10 mouse cellular contexts compared by ENCODE assay signal in the genomic region with DNA sequence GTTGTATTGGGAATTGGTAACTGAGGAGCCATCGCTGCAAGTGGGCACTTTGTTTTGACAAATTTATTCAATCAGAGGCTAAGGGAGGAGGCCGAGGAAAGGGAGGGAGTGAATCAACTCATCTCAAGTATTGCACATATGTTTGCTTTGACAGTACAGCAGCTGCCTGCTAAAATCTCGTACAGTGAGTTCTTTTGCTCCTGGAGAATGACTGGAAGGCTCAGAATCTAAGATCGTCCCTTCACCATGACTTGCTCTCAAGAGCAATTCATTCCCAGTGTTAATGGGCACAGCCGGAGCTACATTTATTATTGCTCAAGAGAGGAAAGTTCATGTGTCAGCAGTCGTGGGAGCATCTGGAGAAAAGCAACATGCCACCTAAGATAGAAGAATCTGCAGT.
DNase-seq lines count a peak whose midpoint lies in the region; ATAC-seq lines count a peak whose summit lies in the region.
"Had no signal": no experiment of that assay in that cellular context is flagged by ENCODE, and none has a peak within 500 bp of the region (broad histone marks: within the 10 kb centered on the region; RNA-seq: fewer than 3 reads in every experiment).

No protein-coding gene starts in this region.

- H3K9me3 ChIP-seq in forebrain, embryonic 13.5 days (replicated peaks) = no peaks in the 10 kb centered on the region
- no peaks in the 10 kb centered on the region for H3K9me3 ChIP-seq in midbrain, embryonic 12.5 days
- H3K9me3 ChIP-seq in liver, embryonic 12.5 days (replicated peaks) = peaks cover 2% of the 10 kb centered on the region; the same call in 1 of the 2 replicates

- H3K4me3 ChIP-seq in forebrain, embryonic 13.5 days = peak overlapping the region; percentile 29
- 0 out of 2 replicates have a peak overlapping the region, but pooled peaks have one; percentile 12 for H3K4me3 ChIP-seq in midbrain, embryonic 12.5 days
- no peak overlapping the region for H3K4me3 ChIP-seq in liver, embryonic 12.5 days

- H3K27ac ChIP-seq in forebrain, embryonic 13.5 days = peak overlapping the region; percentile 33
- H3K27ac ChIP-seq in midbrain, embryonic 12.5 days (replicated peaks) = no peak overlapping the region
- no peak overlapping the region for H3K27ac ChIP-seq in liver, embryonic 12.5 days

- H3K4me1 ChIP-seq in forebrain, embryonic 13.5 days = peaks cover 20% of the 10 kb centered on the region
- peaks cover 12% of the 10 kb centered on the region for H3K4me1 ChIP-seq in midbrain, embryonic 12.5 days
- no peaks in the 10 kb centered on the region for H3K4me1 ChIP-seq in liver, embryonic 12.5 days

- peak overlapping the region; percentile 58 for H3K4me2 ChIP-seq in forebrain, embryonic 13.5 days
- H3K4me2 ChIP-seq in midbrain, embryonic 12.5 days (replicated peaks) = peak overlapping the region; percentile 42
- no peak overlapping the region for H3K4me2 ChIP-seq in liver, embryonic 12.5 days

- H3K36me3 ChIP-seq in forebrain, embryonic 13.5 days (ENCODE audit: poor library complexity, severe bottlenecking) = no peaks in the 10 kb centered on the region
- no peaks in the 10 kb centered on the region for H3K36me3 ChIP-seq in midbrain, embryonic 12.5 days
- H3K36me3 ChIP-seq in liver, embryonic 12.5 days = no peaks in the 10 kb centered on the region

- WGBS in forebrain, embryonic 13.5 days = 6% methylated on average over 6 of the region's 6 CpGs
- 35% methylated on average over 6 of the region's 6 CpGs for WGBS in midbrain, embryonic 12.5 days
- 55% methylated on average over 6 of the region's 6 CpGs for WGBS in liver, embryonic 12.5 days (ENCODE audit: insufficient replicate concordance)

- ATAC-seq in forebrain, embryonic 13.5 days = peak; percentile 76
- ATAC-seq in midbrain, embryonic 12.5 days (ENCODE audit: low FRiP score, low read depth) = 0 out of 2 replicates have a peak, but pooled peaks have one; percentile 39
- ATAC-seq in liver, embryonic 12.5 days = no peak

- H3K27me3 ChIP-seq in forebrain, embryonic 13.5 days = no peaks in the 10 kb centered on the region
- no peaks in the 10 kb centered on the region for H3K27me3 ChIP-seq in midbrain, embryonic 12.5 days
- no peaks in the 10 kb centered on the region for H3K27me3 ChIP-seq in liver, embryonic 12.5 days (replicated peaks)

- H3K9ac ChIP-seq in forebrain, embryonic 13.5 days = no peak overlapping the region
- no peak overlapping the region for H3K9ac ChIP-seq in midbrain, embryonic 12.5 days (replicated peaks)
- no peak overlapping the region for H3K9ac ChIP-seq in liver, embryonic 12.5 days

- DNase-seq in brain, adult 2 months (ENCODE audit: low read depth, low spot score) = peak; percentile 75
- peak; percentile 28 to 50 for DNase-seq in layer of hippocampus, adult 8-10 months (ENCODE audit: low spot score in 2 of 2)
- DNase-seq in thymus, adult 18-20 months = no peak
- no peak for DNase-seq in yolk sac, embryonic 10.5 days (ENCODE audit: low spot score)
- DNase-seq in thymus, postnatal 25 days = no peak
- DNase-seq: adrenal gland, adult 8-10 months; thymus, adult 2 months had no signal

Comparison
In these comparisons a context has a peak if more than half of its experiments do, and no peak if none do; other contexts are left out.
1. DNase-seq: peak in brain, adult 2 months (single experiment) and layer of hippocampus, adult 8-10 months (2 of 2); none in thymus, adult 18-20 months (0 of 2), yolk sac, embryonic 10.5 days (single experiment) and thymus, postnatal 25 days (single experiment).